Mouse (Mus musculus): ENCODE measurements around the gene Plod3. TPM values are rescaled to one million over a fixed set of nuclear protein-coding genes. Genes with fewer than 3 reads are reported as not detected.
"Not testable (repeated sequence)": the region's sequence is repeated elsewhere in the genome, so short reads cannot be mapped to it uniquely, and the experiment has no call there.

The Plod3 gene
- 35.1 and 57.3 TPM in 2 replicates for total RNA-seq (2017)

DNA sequence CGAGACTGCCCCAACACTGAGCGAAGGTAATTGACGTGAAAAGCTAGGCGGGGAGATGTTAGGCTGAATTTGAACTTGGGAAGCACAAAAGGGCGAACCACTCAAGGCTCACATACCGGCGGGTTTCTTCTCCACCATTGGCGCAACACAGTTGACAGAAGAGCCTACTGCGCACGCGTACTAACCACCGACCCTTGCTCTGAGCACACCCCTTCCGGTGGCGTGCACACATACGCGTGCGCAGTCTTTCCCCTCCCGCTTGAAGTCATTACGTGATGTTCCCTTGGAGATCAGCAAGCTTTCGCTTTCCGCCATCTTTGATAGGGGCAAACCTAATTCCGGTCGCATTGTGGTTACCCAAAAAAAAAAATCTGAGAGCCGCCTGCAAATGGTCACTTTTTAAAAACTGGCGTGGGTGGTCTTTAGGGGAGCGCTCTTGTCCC is at the start of gene Plod3:
Gene Plod3 (plus strand): TSS at position 325 of the 443 bp plus-strand sequence.
- ATAC-seq (replicated peaks; ENCODE audit: low read depth, poor library complexity, severe bottlenecking), result peak; percentile 85

DNA sequence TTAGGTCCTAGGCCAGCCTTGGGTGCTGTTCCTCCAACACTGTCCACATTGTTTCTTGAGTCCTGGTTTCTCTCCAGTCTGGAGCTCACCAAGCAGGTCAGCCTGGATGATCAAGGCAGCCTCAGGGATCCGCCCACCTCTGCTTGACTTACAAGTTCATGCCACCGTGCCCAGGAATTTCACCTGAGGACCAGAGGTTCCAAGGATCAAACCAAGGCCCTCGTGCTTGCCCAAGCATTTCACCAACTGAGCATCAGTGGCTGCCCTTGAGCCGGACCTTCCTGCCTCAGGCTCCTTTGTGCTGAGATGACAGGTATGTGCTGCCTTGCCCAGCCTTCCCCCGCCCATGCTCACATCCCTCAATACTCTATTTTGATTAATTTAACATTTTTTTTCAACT is 49.2 kb upstream of the Plod3 start:
- no peak for ATAC-seq (replicated peaks; ENCODE audit: low read depth, poor library complexity, severe bottlenecking)

DNA sequence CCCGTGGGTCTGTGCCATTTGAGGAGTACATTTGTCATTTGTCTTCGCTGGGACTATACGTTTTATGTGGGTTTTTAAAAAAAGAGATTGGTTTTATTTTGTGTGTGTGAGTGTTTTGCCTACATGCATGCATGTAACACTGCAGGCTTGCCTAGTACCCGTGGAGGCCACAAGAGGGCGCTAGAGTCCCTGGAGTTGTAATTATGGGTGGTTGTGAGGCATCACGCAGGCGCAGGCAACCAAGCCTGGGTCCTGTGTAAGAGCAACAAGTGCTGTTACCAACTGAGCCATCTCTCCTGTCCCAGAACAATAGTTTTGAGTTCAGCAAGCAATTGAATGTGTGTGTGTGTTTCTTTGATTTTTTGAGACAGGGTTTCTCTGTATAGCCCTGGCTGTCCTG is 47.5 kb upstream of the Plod3 start:
- ATAC-seq (replicated peaks; ENCODE audit: low read depth, poor library complexity, severe bottlenecking), result no peak

DNA sequence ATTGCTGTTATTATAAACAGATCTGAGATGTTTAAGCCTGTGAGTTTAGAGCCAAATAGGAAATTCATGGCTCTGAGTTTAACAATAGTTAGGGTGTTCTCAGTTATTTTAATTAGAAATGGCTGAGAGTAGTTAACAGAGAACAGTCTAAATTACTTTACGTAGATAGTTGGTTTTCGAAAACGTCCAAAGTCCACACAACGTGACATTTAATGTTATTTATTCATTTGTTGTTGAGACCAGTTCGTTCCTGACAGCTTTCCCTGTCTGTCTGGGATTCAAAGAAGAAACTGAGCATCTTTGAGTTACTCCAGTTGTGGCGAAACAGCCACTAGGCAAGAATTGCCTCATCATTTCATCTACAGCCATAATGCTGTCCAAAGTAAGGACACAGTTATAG is 46.8 kb upstream of the Plod3 start:
- not testable (repeated sequence) for ATAC-seq (replicated peaks; ENCODE audit: low read depth, poor library complexity, severe bottlenecking)

DNA sequence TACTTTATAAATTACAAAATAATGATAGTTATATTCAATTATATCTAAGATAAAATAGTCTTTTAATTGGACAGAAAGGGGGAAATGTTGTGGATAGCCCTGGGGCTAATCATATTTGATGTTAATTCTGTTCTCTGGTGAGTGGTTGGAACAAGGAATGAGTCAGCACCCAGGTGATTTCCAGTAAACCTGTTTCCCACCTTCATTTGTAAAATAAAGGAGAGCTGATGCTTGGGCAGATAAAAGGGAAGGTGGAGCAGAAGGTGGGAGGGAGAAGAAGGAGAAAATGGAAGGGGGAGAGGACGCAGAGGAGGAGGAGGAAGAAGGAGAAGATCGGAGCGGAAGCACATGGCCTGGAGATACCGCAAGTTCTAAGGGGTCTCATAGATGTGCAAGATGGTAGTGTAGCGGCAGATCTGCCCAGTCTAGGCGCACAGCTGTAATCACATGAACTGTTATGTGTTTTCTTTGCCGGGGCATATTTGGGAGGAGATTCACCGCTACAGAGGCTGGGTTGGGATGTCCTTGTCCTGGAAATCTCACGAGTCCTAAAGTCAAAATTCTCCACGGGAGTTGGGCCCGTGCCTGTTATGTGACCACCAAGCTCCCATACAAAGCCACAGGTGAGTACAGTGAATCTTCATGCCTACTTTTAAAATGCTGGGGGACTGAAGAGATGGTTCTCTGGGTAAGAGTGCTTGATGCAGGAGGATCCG is 45.8 kb upstream of the Plod3 start:
- ATAC-seq (replicated peaks; ENCODE audit: low read depth, poor library complexity, severe bottlenecking), result no peak

DNA sequence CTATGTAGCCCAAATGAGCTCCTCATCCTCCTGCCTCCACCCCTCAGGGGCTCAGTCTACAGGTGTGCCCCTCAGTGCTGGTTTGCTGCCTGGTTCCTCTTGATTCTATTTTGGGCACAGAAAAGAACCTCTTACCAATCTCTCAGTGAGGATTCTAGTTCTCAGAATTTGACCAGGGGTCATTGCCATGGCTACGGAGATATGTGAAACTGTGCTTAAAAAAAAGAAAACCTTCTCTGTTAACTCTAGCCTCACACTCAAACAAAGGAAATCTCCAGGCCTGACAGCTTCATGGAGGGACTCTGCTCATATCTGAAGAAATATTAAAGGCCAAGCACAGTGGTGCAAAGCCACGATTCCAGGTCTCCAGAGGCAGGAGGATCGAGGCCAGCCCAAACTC is 44.0 kb upstream of the Plod3 start:
- ATAC-seq (replicated peaks; ENCODE audit: low read depth, poor library complexity, severe bottlenecking), result no peak

DNA sequence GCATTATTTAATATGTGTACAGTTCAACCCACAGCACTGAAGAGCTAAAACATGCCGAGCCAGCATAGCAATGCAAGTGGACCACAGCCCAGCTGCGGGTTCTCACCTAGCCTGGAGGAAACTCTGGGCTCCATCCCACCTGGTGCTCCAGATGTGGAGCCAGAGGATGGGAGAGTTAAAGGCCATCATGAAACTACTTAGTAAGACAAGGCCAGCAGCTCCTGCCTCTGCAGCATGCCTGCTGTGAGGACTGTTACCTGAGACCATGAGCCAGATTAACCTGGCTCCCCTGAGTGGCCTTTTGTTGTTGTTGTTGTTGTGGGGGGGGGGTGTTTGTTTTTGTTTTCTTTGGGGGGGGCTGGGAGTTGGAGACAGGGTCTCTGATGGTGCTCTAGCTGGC is 43.4 kb upstream of the Plod3 start:
- ATAC-seq (replicated peaks; ENCODE audit: low read depth, poor library complexity, severe bottlenecking), result no peak

DNA sequence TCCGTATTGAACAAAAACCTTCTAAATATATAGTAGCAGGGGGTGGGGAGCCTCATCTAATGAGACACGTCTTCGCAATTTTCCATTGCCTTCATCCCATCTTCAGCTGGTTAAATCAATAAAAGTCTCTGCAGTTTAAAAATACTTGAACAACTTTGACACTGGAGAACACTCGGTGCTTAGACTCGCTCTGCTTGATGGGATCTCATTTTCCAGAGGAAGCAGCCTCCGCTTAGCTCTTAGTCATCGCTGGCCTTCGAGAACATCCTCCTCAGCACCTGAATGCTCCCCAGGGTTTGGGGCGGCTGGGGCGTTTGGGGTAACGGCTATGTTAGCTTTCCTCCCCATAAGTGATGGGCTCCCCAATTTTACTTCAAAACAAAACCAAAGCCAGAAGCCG is 41.7 kb upstream of the Plod3 start:
- ATAC-seq (replicated peaks; ENCODE audit: low read depth, poor library complexity, severe bottlenecking), result no peak

DNA sequence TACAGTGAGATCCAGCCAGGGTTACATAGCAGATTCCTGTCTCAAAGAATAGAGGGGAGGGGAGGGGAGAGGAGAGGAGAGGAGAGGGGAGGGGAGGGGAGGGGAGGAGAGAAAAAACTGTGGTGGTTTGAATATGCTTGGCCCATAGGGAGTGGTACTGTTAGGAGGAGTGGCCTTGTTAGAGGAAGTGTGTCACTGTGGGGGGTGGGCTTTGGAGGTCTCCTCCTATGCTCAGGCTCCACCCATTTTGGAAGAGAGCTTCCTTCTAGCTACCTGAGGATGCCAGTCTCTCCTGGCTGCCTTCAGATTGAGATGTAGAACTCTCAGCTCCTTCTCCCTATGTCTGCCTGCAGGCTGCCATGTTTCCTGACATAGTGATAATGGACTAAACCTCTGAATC is 38.9 kb upstream of the Plod3 start:
- ATAC-seq (replicated peaks; ENCODE audit: low read depth, poor library complexity, severe bottlenecking), result no peak

DNA sequence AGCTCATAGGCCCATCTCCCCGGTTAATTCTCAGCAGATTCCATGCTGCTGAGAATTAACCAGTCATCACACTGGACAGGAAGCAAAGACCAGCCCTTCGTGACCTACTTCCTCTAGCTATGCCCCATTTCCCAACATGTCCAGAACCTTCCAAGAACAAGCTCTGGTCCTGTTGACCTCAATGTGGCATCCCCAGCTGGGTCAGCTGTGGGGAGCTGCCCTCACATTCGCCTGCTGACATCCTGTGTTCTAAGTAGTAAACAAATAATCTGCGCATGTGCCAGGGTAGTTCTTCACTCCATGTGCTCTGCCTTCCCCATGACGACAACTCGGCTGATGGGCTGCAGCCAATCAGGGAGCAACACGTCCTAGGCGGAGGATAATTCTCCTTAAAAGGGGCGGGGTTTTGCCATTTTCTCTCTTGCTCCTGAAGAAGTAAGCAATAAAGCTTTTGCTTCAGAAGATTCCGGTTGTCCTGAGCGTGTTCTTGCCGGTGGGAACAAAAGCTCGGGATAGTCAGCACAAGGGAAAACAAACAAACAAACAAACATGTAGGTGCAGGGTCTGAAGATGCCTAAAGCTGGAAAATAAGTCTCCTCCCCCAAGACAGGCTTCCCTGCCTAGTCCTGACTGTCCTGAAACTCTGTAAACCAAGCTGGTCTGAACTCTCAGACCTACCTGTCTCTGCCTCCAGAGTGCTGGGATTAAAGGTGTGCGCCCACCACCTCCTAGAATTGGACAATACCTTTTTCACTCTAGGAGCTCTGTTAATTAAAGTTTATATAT is 37.1 kb upstream of the Plod3 start:
- not testable (repeated sequence) for ATAC-seq (replicated peaks; ENCODE audit: low read depth, poor library complexity, severe bottlenecking)

DNA sequence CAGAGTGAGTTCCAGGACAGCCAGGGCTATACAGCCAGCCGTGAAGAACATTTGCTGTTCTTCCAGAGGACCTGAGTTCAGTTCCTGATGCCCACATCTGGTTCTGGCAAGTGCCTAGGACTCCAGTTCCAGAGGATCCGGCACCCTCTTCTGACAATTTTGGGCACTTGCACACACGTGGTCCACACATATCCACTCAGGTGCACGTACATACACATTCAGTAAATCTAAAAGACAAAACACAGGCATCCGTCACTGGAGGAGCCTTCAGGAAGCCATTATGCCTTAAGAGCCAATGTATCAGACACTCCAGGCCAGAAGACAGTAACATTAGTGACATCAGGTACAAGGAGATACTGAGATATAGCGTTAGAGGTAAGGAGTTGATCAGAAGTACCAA is 36.3 kb upstream of the Plod3 start:
- no peak for ATAC-seq (replicated peaks; ENCODE audit: low read depth, poor library complexity, severe bottlenecking)

DNA sequence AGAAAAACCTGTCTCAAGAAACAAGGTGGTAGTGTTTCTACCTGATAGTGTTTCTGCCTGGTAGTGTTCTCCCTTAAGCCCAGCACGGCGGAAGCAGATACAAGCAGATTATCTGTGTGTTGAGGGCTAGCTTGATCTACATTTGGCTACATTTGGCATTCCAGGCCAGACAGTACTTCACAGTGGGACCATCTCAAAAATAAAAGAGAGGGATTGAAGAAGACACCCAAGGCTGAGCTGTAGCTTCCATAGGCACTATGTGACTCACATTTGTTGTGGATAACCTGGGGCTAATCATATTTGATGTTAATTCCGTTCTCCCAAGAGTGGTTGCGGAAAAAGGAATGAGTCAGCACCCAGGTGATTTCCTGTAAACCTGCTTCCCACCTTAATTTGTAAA is 34.7 kb upstream of the Plod3 start:
- no peak for ATAC-seq (replicated peaks; ENCODE audit: low read depth, poor library complexity, severe bottlenecking)

DNA sequence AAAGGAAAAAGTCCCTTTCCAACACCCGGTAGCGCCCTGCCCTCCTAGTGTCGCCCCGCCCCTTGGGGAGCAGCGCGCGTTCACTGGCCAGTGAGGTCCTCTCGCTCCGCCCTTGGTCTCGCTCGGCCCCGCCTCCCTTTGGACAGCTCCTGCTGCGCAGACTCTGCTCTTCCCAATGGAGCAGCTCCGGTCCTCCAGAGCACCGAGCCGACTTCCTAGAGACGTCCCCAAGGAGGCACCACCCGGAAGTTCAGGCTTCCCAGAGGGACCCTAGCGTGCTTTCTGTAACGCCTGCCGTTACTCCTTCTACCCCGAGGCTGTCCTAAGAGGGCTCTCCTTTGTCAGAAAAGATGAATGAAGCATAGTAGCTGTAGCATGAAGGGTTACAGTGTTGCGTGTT is 33.8 kb upstream of the Plod3 start, which contains the start of gene Fis1:
Gene Fis1 (plus strand): TSS at position 261 of the 400 bp plus-strand sequence.
- peak; percentile 98 for ATAC-seq (replicated peaks; ENCODE audit: low read depth, poor library complexity, severe bottlenecking)

DNA sequence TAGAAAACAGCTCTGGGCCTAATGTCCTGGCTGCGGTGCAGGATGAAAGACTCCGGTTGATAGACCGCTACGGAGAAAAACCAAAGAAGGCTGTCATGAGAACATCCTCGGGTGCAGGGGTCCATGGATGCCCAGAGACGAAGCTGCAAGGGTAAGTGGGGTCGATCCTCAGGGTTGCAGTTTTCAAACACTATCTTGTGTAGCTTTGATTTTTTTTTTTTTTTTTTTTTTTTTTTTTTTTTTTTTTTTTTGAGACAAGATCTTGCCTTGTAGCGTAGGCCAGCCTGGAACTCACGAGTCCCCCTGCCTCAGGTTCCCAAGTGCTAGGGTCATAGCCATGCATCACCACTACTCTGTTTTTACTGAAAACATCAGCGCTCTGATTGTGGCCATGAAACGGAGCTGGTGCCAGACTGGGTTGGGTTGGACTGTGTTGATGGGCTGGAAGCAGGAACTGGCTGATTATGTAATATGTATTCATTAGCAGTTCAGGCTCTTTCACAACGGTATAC is 33.3 kb upstream of the Plod3 start:
- peak; percentile 56 for ATAC-seq (replicated peaks; ENCODE audit: low read depth, poor library complexity, severe bottlenecking)

DNA sequence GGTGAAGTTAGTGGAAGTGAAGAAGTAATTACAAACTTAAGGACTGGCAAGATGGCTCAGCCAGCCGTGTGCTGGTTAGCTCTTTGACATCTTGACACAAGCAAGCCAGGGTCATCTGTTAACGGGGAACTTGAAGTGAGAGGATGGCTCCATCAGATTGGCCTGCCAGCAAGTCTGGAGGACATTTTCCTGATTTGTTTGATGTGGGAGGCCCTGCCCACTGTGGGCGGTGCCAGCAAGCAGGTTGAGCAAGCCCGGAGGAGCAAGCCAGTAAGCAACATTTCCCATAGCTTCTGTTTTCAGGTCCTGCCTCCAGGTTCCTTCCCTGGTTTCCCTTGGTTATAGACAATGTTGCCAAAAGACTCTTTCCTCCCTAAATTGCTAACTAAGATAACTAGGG is 31.2 kb upstream of the Plod3 start:
- no peak for ATAC-seq (replicated peaks; ENCODE audit: low read depth, poor library complexity, severe bottlenecking)

DNA sequence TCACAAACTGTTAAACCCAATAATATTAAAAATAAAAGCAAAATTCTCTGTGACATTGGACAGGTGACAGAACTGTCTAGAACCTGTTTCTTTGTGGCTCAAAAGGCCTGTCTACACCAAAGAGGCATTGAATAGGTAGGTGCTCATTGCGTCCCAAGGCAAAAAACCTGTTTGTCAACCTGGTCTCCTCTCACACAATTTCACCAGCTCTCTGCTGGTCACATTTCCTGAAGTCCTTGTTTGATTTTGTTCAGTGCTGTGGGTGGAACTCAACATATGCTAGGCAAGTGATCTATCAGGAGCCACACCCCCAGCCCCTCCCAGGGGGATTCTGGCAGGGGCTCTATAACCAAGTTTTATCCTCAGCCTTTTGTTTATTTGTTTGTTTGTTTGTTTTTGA is 29.6 kb upstream of the Plod3 start:
- no peak for ATAC-seq (replicated peaks; ENCODE audit: low read depth, poor library complexity, severe bottlenecking)

DNA sequence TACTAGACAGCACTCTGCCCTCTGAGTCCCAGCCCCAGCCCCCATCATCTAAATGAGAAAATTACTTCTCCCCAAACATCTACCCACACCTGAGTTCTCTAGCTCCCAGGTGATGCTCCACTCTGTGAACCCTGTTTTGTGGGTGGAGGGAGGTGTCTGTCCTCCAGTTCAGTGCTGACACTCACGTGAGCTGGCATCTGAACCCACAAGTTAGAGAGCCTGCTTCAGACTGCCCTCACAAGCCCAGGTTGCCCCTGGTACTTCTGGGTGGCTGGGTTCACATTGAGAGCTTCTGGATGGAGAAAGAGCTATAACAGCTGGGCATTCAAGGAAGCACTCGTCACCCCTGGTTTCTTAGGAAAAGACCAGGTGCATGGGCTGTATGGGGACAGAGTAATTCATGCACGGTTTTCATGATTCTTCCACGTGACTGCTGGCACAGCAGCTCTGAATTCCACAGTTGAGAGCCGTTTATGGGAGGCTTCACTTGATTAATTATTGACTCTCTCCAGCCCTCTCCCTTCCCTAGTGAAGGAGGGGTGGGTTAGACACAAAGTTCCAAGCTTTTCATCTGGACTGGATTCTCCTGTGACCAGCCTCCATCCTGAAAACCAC is 27.7 kb upstream of the Plod3 start:
- no peak for ATAC-seq (replicated peaks; ENCODE audit: low read depth, poor library complexity, severe bottlenecking)

DNA sequence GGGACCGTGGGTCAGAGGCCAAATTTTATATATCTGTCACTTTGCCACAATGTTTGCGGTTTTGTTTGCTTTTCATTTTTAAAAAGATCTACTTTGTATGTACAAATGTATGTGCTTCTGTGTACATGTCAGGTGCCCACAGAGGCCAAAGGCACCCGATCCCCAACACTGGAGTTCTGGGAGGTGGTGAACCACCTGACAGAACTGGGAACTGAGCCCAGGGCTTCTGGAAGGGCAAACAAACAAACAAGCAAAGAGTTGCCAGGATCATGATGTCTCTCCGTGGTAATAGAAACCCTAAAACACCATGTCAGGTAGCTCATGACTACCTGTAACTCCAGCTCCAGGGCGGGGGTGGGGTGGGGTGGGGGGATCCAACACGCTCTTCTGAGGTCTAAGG is 26.8 kb upstream of the Plod3 start:
- no peak for ATAC-seq (replicated peaks; ENCODE audit: low read depth, poor library complexity, severe bottlenecking)

DNA sequence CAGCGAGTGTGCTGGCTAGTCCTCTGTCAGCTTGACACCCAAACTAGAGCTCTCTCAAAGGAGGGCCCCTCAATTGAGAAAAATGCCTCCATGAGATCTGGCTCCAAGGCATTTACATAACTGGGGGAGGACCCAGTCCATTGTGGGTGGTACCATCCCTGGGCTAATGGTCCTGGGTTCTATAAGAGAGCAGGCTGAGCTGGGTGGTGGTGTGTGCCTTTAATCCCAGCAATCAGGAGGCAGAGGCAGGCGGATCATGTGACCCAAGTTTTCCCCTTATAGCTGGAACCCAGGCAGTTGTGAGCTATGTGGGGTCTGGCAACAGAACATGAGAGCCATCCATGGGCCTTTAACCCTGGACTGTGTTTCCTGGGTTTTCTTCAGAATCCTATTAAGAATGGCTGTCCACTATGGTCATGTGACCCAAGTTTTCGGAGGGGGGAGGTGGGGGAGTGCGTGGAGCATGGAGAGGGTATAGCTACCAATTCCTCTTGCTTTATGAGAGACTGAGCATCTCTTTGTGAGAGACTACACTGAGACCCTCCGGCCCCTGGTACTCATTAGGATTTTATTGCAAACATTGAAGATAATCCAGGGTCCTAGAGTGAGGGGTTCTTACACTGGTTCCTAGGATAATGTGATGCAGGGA is 25.4 kb upstream of the Plod3 start:
- no peak for ATAC-seq (replicated peaks; ENCODE audit: low read depth, poor library complexity, severe bottlenecking)

DNA sequence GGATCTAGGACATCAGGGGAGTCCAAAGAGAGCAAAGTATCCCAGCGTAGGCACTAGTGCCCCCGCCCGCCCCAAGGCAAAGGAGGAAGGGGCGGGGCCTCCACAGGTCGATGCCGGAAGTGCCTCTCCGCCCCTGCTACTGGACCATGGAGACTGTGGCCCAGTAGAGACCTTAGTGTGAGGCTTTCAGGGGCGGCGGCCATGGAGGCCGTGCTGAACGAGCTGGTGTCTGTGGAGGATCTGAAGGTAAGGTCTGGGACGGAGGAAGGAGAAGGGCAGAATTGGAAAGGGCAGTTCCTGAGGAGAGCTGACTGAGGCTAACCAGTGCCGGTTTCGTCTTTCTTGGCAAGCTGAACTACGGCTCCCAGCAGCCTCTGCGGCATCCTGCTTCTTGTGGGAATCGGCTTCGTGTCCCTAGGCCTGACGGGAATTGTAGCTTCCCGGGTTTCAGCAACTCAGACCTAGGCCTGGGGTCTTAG is 24.8 kb upstream of the Plod3 start:
- peak; percentile 92 for ATAC-seq (replicated peaks; ENCODE audit: low read depth, poor library complexity, severe bottlenecking)

Measured in common myeloid progenitor, adult 5-6 weeks (primary cell).